Mouse (Mus musculus) ovary, postnatal 36 days (tissue): ENCODE data around the gene Igsf9b.

Experiments
- DNase-seq: peaks from one replicate; pipeline ENCODE4 v3.0.0; 2022; ENCODE audit warnings: low spot score, mixed read lengths

Igsf9b gene

DNA sequence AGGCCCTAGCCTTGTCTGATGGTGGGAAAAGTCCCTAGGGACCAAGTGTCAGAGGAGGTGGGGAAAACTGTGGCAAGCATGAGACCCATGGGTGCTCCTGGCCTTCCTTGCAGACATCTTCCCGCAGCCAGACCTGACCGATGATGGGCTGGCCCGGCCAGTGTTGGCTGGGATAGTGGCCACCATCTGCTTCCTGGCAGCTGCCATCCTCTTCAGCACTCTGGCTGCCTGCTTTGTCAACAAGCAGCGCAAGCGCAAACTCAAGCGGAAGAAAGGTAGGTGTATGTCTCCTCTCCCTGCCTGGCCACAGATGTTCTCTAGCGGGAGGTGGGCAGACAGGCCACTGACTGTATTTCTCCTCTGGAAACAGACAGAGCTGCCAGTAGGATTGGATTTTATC lies 32.5 kb downstream of the Igsf9b start:
- DNase-seq = no peak

DNA sequence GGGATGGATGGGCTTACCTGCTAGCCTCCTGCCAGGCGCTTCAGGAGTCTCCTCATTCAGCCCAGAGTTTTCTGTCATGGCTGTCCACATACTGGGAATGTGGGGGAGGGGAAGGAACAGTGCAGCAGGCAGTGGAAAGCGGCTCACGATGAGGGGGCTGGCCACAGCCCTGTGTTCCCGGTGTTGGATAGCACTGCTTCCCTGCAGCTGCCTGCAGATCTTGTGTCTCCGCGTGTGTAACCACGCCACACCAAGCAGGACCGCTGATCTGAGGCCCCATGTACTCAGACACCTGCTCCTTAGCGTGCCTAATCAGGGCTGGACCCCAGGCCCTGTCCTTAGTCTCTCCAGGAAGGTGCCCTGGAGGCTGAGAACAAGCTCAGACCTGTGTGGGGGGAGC lies 35.9 kb downstream of the Igsf9b start:
- DNase-seq = no peak

GRCm38 (mm10) chr9:27336962-27337636 lies 38.1 kb downstream of the Igsf9b start:
- no peak for DNase-seq

GRCm38 (mm10) chr9:27339168-27339567 lies 40.2 kb downstream of the Igsf9b start:
- no peak for DNase-seq

DNA sequence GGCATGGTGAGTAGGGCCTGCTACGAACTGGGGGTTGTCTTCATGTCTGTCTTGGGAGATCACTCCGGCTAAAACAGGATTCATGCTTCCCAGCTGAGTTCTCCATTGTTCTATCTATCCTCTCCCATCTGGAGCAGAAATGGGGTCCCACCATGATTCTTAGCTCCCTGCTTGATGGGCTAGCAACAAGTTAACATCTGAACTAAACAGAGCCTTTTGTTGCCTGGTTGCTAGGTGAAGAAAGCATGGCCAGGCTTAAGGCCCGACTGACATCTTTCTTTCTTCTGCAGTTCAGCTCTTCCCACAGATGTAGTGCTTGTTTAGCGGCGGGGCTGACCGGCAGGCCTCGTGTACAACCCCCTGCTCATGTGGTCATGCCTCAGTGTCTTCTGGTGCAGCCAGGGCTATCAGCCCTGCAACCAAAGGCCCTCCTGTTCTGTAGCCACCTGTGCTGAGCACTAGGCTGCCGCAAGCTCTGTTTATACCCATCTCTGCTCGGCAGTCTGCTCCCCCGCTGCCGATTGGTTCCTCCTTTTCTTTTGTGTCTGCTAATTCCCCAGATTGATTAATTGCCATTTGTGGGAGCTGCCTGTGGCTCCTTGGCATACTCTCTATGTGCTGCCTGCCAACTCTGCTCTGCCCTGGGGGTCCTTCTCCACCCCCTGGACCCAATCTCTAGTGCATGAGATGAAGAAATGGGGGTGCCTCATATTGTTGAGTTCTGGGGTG lies 47.7 kb downstream of the Igsf9b start:
- DNase-seq = no peak

GRCm38 (mm10) chr9:27353082-27353481 lies 54.1 kb downstream of the Igsf9b start:
- DNase-seq = no peak

GRCm38 (mm10) chr9:27357893-27358292 lies 58.9 kb downstream of the Igsf9b start:
- no peak for DNase-seq

DNA sequence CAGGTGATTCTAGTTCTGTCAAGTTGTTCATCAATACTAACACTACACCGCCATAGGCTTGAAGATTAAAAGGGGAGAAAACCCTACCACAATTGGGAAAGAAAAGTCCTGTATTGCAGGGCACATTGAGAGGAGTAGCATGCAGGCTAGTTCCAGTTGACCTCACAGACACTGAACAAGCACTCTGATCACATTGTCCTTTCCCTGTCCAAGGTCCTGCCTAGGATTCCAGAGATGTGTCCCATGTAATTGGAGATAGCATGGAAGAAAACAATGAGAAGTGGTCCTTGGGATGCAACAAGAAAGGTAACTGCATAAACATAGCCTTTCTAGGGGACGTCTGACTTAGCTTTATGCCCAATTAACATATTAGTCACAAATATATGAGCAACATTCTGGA lies 68.2 kb downstream of the Igsf9b start:
- no peak for DNase-seq

DNA sequence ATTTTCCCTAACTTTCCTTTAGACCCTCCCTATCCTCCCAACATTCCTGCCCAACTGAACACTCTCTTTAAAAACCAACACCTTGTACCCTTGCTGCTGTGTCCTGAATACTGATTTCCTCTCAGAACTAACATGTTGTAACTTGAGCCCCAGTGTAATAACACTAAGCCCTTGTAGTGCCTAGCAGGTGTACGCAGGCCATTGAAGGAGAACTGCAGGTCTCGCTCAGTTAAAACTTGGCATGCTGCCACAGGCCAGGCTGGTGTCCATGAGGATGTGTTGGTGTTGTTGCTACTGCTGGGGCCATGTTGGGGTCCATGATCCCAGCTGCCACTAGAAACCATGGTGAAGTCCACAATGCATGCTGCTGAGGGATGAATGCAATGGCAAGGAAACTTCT lies 70.1 kb downstream of the Igsf9b start:
- no peak for DNase-seq

DNA sequence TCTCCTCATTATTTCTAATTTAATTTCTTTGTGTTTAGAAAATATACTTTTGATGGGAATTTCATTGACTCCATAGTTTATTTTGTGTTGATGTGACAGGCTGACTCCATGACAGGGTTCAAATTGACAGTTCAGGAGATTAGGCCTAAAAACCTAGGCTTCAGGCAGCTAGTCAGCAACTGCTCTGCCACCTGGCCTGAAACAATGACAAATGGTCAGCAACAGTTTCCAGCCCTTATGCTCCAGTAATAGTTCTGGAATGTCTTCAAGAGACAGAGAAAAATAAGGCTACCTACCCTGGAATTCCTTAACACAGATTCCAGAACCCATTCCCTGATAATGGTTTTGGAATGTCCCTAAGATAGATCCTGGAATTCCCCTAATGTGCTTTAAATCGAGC lies 76.7 kb downstream of the Igsf9b start:
- DNase-seq = no peak

GRCm38 (mm10) chr9:27386951-27387350 lies 87.9 kb downstream of the Igsf9b start:
- DNase-seq = no peak

DNA sequence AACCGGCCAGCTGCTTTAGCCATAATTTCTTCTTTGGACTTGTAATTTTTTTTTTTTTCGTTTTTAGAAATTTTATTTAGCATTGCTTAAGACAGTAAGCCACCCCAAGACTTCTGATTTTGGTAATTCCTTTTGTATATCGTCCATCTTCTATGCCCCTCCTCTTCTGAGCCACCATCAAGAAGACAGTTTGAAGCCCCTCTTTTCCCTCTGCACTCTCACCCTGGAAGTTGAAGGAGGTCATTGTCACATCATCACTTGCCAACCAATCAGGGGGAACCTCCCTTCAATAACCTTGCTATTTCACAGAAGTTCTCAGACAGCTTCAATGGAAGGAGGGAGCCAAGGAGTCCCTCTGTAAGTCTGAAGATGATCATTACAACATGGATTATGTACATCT lies 97.5 kb downstream of the Igsf9b start, which contains the start of gene Spata19:
Gene Spata19, plus strand, starts transcription at position 301 of the 400 bp plus-strand sequence.
- DNase-seq = no peak

- DNase-seq = no peak
These were observed 102.2 kb downstream of the Igsf9b start for GRCm38 (mm10) chr9:27401169-27401568.
